Mouse (Mus musculus) limb, embryonic 15.5 days (tissue): Measurements from ENCODE around the gene 4930469K13Rik. TPM values are rescaled to one million over a fixed set of nuclear protein-coding genes. Genes with fewer than 3 reads are reported as not detected.

Experiments used
- ATAC-seq: fragments of 200-750 bp; cut with Nextera tagmentation; 2 replicates; pipeline ENCODE4 v1.8.0; 2017; ENCODE audit warnings: low read depth, moderate TSS enrichment; ENCODE audit not compliant: insufficient number of reproducible peaks, low FRiP score, low TSS enrichment
- H3K27ac ChIP-seq: fragments of 300-500 bp; sonication (generic); 2 replicates; pipeline ENCODE4 v1.5.1; 2015; ENCODE audit warnings: moderate library complexity, mild to moderate bottlenecking, inconsistent platforms
- H3K27me3 ChIP-seq: fragments of 300-500 bp; sonication (generic); 2 replicates; pipeline ENCODE4 v1.6.1; 2015; ENCODE audit warnings: inconsistent platforms
- H3K36me3 ChIP-seq: fragments of 300-500 bp; sonication (generic); 2 replicates; pipeline ENCODE4 v1.6.1; 2015; ENCODE audit warnings: inconsistent platforms
- H3K4me1 ChIP-seq: fragments of 300-500 bp; sonication (generic); 2 replicates; pipeline ENCODE4 v1.6.1; 2015; ENCODE audit warnings: inconsistent platforms
- H3K4me2 ChIP-seq: fragments of 300-500 bp; sonication (generic); 2 replicates; pipeline ENCODE4 v1.6.1; 2015; ENCODE audit warnings: mild to moderate bottlenecking, inconsistent platforms
- H3K4me3 ChIP-seq: fragments of 300-500 bp; sonication (generic); 2 replicates; pipeline ENCODE4 v1.5.1; 2015; ENCODE audit warnings: mild to moderate bottlenecking, inconsistent platforms
- H3K9ac ChIP-seq: fragments of 300-500 bp; sonication (generic); 2 replicates; pipeline ENCODE4 v1.6.1; 2015; ENCODE audit warnings: inconsistent platforms
- H3K9me3 ChIP-seq: fragments of 300-500 bp; sonication (generic); 2 replicates; pipeline ENCODE4 v1.6.1; 2016; ENCODE audit warnings: inconsistent platforms
- WGBS: fragments of 180-500 bp; shearing (Covaris S2); methylation state at CpG from one replicate; pipeline ENCODE4 v1.1.7; 2015; 5-methylcytosine and 5-hydroxymethylcytosine counted together
- polyA plus RNA-seq: library from polyadenylated mRNA; unstranded; fragments of >200 nt; fragmentation: Nextera tagmentation; extraction: Ambion mirVana; gene quantifications from 2 replicates; pipeline ENCODE4 v1.2.1, GENCODE M21; 2015

4930469K13Rik gene
- polyA plus RNA-seq, 1 experiment from 2014 or later = 0.44 TPM

DNA sequence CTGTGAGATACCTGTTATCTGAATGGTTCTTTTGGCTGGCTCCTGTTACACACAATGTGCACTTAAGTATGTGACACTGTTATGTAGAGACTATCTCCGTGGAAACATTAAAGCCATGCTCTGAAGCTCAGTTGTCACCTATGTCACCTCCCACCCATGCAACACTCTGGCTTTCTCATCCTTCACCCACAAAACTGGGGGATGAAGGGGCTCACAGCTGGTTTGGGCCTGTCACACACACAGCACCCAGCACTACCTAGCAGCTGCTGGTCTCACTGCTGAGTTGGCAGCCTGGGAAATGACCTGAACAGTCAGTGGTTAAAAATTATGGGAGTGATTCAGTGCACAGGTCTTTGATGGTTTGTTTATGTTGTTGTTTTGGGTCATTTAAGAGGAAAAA is 48.3 kb downstream of the 4930469K13Rik start:
- WGBS = 67% methylated on average over 1 of the region's 1 CpGs

DNA sequence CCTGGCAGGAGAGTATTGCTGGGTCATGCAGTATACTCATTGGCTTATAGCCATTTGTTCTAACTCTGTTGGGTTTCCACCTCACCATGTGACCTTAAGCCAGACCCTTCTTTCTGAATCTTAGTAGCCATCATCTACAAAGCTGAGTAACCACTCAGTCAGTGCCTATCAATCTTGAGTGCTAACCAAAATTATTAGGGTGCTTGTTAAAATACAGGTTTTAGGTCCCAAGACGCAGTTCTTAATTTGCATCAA is 49.3 kb downstream of the 4930469K13Rik start:
- H3K4me2 ChIP-seq = no peak overlapping the region
- H3K27ac ChIP-seq = no peak overlapping the region
- 86% methylated on average over 1 of the region's 1 CpGs for WGBS

More for the DNA sequence above, 48.3 kb downstream of the 4930469K13Rik start:
- Histone ChIP-seq H3K27ac (no peak overlapping the region), H3K4me2 (no peak overlapping the region), H3K4me1 (no peaks in the 10 kb centered on the region), H3K4me3 (no peak overlapping the region), H3K27me3 (no peaks in the 10 kb centered on the region), H3K9me3 (no peaks in the 10 kb centered on the region), H3K36me3 (no peaks in the 10 kb centered on the region), H3K9ac (no peak overlapping the region)
- no peak for ATAC-seq

DNA sequence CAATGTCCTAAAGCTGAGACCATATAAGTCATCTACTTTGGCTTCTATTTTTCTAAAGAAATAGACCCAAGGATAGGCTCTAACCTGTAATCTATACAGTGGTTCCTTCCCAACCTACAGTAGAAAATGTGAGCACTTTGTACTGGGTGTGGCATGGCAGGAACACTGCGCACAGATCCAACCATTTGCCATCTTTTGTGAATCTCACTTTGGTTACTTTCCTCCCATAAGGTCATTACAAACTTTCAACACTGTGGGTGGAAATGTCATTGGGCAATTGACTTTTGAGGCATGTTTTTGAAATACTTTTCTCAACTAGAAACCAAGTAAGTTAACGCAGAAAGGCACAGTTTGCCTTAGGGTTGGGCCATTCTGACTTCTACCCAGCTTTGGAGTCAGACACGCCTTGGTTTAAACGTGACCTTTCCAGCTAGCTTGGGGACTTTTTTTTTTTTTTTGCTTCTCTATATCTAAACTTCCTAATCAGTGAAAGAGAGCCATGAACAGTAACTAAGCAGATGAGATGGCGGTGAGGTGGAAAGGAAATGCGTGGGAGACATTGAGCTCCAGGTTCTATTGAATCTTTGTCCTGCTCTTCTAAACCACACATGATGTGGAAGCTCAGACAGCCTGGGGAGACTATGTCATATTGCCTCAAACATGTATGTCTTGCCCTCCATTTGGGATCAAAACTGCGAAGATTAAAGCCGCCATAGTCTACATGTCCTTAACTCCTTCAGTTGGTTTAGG is 49.8 kb downstream of the 4930469K13Rik start:
- Histone ChIP-seq H3K36me3 (no peaks in the 10 kb centered on the region), H3K4me2 (no peak overlapping the region), H3K27ac (no peak overlapping the region), H3K27me3 (no peaks in the 10 kb centered on the region), H3K4me3 (no peak overlapping the region), H3K9me3 (no peaks in the 10 kb centered on the region), H3K9ac (no peak overlapping the region), H3K4me1 (no peaks in the 10 kb centered on the region)
- ATAC-seq = no peak
- WGBS = 86% methylated on average over 8 of the region's 8 CpGs

More for the DNA sequence above, 49.3 kb downstream of the 4930469K13Rik start:
- no peaks in the 10 kb centered on the region for H3K27me3 ChIP-seq
- H3K4me1 ChIP-seq = no peaks in the 10 kb centered on the region
- H3K36me3 ChIP-seq = no peaks in the 10 kb centered on the region
- H3K4me3 ChIP-seq = no peak overlapping the region
- no peak for ATAC-seq
- no peak overlapping the region for H3K9ac ChIP-seq
- no peaks in the 10 kb centered on the region for H3K9me3 ChIP-seq

DNA sequence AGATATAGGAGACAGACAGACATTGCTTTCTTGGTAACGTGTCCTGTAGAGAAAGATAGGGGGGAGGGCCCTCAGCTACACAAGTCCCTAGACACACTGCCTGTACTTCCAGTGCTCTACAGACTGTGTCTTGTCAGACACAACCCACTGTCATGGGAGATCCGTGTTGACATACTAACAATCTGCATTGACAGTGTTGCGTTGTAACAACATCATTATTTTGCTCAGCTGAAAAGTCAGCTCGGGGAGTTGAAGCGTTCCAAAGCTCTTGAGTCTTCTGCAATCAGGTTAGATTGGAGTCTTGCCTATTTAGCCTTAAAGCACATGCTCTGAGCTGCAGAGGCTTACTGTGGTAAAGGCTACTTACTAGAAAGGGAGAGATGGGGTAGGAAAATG is 50.8 kb downstream of the 4930469K13Rik start:
- Histone ChIP-seq H3K9me3 (no peaks in the 10 kb centered on the region), H3K27me3 (no peaks in the 10 kb centered on the region), H3K4me3 (no peak overlapping the region), H3K9ac (no peak overlapping the region), H3K36me3 (no peaks in the 10 kb centered on the region), H3K4me1 (no peaks in the 10 kb centered on the region), H3K4me2 (no peak overlapping the region), H3K27ac (no peak overlapping the region)
- ATAC-seq = no peak
- 79% methylated on average over 5 of the region's 5 CpGs for WGBS

DNA sequence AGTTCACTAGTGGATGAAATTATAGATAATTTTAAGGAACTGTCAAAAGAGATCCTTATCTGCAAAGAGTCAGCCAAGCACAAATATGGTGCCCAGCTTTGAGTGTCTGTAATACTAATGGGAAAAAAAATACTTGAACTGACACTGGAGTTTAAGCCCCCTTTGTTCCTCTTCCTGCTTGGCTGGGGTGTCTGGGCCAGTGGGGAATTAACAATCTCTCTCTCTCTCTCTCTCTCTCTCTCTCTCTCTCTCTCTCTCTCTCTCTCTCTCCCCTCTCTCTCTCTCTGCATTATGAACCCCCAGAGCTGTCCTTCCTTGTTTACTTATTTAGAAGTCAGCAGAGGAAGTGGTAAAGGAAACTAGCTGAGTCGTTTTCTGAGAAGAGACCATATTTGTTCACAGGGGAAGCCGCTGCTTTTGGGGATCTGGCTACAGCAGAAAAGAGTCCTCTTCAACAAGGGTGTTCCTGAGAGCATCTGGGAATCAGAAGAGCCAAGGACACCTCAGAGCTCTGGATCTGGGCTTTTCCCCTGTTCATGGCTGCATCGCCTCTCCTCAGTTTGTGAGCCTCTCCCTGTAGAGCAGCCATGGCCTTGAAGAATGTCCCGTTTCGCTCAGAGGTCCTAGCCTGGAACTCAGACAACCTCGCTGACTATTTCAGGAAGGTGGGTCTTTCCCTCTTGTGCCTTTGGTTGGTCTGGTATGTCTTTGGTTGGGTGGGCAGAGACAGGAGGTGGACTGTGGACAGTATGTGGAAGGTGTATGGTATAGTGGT is 51.4 kb downstream of the 4930469K13Rik start, which contains the start of gene Lcp2:
Gene Lcp2, plus strand, starts transcription at position 154 of the 775 bp plus-strand sequence.
- Histone ChIP-seq H3K9ac (no peak within 1 kb of the TSS), H3K27ac (no peak within 1 kb of the TSS), H3K4me3 (no peak within 1 kb of the TSS), H3K4me1 (no peaks in the 10 kb centered on the region), H3K27me3 (no peaks in the 10 kb centered on the region), H3K9me3 (no peaks in the 10 kb centered on the region), H3K36me3 (no peaks in the 10 kb centered on the region), H3K4me2 (no peak within 1 kb of the TSS)
- ATAC-seq = no peak
- 81% methylated on average over 6 of the region's 6 CpGs for WGBS

DNA sequence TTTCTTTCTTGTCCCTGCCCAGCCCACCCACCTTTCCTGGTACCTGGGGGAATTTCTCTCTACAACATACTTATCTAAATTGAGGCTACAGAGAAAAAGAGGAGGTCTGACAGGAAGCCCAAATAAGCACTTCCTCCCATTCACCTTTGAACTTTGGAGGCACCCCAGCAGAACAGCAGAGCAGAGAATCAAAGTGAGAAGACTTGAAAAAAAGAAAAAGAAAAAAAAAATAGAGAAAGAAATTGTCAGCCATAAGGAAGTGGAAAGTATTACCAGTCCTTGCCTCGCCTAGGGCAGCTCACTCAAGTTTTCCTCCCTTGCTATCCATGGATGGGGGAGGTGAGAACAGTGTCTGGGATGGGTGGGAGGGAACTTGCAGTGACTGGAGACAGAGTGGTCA is 55.5 kb downstream of the 4930469K13Rik start:
- Histone ChIP-seq H3K36me3 (no peaks in the 10 kb centered on the region), H3K9ac (no peak overlapping the region), H3K4me3 (no peak overlapping the region), H3K27me3 (no peaks in the 10 kb centered on the region), H3K27ac (no peak overlapping the region), H3K9me3 (no peaks in the 10 kb centered on the region), H3K4me1 (no peaks in the 10 kb centered on the region), H3K4me2 (no peak overlapping the region)
- WGBS = 44% methylated on average over 1 of the region's 1 CpGs
- ATAC-seq = no peak

DNA sequence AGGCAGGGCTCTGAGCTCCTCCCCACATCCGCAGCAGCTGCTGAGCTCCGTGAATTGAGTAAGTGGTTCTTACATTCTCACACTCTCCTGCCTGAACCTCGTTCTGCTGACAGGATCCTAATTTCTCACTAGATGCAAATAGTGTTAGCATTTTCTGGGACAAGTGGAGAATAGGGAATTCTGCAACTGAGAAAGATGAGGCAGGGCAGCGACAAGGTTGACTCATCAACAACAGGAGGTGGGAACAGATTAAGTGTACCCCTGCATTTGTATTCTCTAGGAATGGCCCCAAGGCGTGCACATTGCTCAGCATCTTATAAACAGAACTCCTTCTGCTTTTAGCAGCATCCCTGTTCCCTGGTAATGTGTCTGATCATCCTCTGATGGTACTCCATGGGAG is 58.3 kb downstream of the 4930469K13Rik start:
- WGBS = 79% methylated on average over 5 of the region's 5 CpGs
- H3K9ac ChIP-seq = no peak overlapping the region
- no peaks in the 10 kb centered on the region for H3K27me3 ChIP-seq
- no peaks in the 10 kb centered on the region for H3K4me1 ChIP-seq
- H3K9me3 ChIP-seq = no peaks in the 10 kb centered on the region
- H3K36me3 ChIP-seq = no peaks in the 10 kb centered on the region
- no peak for ATAC-seq
- no peak overlapping the region for H3K4me2 ChIP-seq
- no peak overlapping the region for H3K27ac ChIP-seq
- no peak overlapping the region for H3K4me3 ChIP-seq

DNA sequence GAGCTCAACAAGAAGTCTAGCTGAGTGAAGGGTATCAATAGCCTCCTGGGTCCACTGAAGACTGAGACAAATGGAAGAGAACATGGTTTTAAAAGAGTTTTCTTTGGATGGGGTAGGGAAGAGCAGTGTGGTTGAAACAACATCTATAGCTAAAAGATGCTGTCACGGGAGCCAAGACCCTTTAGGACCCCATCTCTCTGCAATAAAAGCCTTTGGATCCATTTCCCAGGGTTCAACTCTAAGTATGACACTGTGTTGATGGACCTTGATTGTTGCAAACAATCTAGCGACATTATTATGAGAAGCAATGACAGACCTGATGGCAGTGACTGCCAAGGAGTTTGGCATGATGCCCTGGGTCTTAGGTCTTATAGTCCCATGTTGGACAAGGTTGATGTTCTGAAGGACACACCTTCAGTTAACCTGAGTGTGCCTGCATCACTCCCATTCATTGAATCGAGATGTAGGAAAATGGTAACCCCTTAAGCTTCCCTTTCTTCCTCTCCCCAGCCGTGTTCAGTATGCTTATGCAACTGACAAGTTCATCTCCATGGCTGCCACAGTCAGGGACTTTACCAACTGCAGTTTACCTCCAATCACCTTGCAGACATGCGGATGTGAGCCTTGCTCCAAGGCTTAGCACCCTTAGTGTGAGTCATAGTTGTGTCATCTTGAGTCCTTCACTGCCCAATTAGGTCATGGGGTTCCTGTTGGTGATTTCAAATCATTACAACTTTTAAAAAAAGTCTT is 62.3 kb downstream of the 4930469K13Rik start:
- no peaks in the 10 kb centered on the region for H3K4me1 ChIP-seq
- no peak overlapping the region for H3K27ac ChIP-seq
- H3K9me3 ChIP-seq = no peaks in the 10 kb centered on the region
- no peak for ATAC-seq
- no peak overlapping the region for H3K4me2 ChIP-seq
- no peak overlapping the region for H3K9ac ChIP-seq
- no peaks in the 10 kb centered on the region for H3K36me3 ChIP-seq
- WGBS = 79% methylated on average over 5 of the region's 5 CpGs
- H3K27me3 ChIP-seq = no peaks in the 10 kb centered on the region
- H3K4me3 ChIP-seq = no peak overlapping the region

DNA sequence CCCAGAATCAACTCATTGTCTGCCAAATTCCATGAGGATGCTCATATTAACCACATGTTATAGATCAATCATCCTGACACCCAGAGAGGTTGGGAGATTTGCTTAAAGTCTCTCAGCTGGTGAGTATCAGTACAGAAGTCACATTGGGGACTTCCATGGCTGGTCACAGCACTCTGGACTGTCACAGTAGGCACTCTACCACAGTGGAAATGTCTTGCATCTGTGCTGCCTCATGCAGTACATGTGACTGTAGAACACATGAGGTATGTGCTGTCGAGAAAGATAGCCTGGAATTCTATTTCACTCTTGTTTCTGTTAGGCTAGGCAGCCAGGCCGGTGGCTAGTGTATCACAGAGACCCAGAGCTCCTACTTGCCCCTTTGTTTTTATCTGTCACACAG is 63.6 kb downstream of the 4930469K13Rik start:
- WGBS = 76% methylated on average over 2 of the region's 2 CpGs
- Histone ChIP-seq H3K9me3 (no peaks in the 10 kb centered on the region), H3K27ac (no peak overlapping the region), H3K4me1 (no peaks in the 10 kb centered on the region), H3K36me3 (no peaks in the 10 kb centered on the region), H3K27me3 (no peaks in the 10 kb centered on the region), H3K4me2 (no peak overlapping the region), H3K9ac (no peak overlapping the region), H3K4me3 (no peak overlapping the region)
- no peak for ATAC-seq

DNA sequence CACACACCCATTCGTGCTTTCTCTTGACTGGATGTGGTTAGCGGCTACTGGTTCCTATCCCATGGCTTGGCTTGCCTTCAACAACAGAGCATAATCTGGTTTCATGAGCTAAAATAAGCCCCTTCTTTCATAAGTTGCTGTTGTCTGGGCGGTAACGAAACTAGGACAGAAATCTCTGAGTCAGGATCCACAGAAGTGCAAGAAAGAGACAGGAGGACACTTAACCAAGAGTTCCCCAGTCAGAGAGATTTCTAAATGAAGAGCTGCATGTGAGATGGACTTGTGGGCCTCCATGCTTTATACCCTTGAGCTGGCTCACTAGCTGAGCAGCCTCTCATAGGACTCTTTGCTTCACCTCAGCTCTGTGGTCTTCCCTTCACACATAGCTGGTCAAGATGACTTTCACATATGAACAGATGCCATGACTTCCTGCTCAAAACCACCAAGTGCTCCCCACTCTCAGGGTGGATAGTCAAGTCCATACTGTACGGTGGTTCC is 64.3 kb downstream of the 4930469K13Rik start:
- Histone ChIP-seq H3K36me3 (no peaks in the 10 kb centered on the region), H3K4me3 (no peak overlapping the region), H3K27ac (no peak overlapping the region), H3K4me1 (no peaks in the 10 kb centered on the region), H3K9ac (no peak overlapping the region), H3K4me2 (no peak overlapping the region), H3K9me3 (no peaks in the 10 kb centered on the region), H3K27me3 (no peaks in the 10 kb centered on the region)
- WGBS = 86% methylated on average over 5 of the region's 5 CpGs
- no peak for ATAC-seq

DNA sequence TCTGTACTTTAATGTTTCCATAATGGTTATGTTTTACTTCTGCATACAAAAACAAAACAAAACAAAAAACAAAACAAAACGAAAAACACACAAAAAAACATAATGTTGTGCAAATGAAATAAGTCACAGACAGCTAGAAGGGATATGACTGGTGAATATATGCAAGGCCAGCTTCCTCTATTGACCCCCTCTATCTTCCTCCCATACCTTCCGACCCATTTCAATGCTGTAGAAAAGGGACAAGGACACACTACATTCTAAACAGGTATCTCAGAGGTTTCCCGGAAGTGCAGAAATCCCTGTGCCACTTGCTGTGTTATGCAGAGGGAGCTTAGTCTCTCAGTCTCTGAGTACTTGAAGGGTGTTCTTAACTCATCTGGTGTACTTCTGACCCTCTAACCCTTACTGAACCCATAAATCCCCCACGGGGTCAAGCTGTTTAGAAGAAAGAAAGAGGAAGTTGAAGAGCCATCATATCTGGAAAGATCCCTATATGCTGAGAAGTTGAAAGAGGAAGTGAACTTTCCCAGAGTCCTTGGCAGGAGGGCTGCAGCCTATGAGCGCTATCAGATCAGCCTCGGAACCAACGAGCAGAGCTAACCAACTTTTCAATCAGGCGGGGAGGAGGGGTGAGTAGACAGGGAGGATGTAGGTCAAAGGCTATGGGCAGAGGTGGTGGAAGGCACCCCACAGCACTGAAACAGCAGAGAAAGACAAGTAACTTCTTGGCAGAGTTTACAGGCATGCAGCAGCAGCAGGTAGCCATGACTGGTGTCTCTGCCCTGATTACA is 67.1 kb downstream of the 4930469K13Rik start:
- Histone ChIP-seq H3K4me1 (no peaks in the 10 kb centered on the region), H3K4me2 (no peak overlapping the region), H3K9ac (no peak overlapping the region), H3K9me3 (no peaks in the 10 kb centered on the region), H3K36me3 (no peaks in the 10 kb centered on the region), H3K27me3 (no peaks in the 10 kb centered on the region), H3K27ac (no peak overlapping the region), H3K4me3 (no peak overlapping the region)
- no peak for ATAC-seq
- WGBS = 60% methylated on average over 8 of the region's 8 CpGs
